Mouse (Mus musculus): Measurements from ENCODE around the gene Tex2. TPM values are rescaled to one million over a fixed set of nuclear protein-coding genes. Genes with fewer than 3 reads are reported as not detected.

Gene Tex2
- polyA plus RNA-seq, 1 experiment from 2014 or later = 8.9 TPM

DNA sequence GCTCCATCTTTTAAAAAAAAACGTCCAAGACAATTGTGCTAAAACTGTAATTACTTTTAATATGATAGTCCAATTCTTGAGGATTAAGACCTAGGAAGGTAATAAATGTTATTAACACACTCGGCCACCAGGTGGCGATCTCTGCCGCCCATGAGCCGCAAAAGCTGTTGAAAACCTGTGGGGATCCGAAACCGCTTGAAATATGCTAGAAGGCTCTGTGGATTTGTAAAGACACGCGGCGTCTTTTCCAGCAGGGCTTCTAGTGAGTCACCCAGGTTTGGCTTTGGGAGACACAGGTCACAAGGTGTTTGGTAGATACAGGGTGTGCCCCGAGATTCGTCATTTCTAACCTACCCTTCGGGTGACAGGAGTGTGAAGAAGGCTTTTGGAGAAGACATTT, 35.1 kb upstream of the Tex2 start:
- peak; percentile 89 for DNase-seq (ENCODE audit: low spot score)
- peak; percentile 59 for ATAC-seq
- TF ChIP-seq CTCF (IDR thresholded peaks at IDR 0.05) (peak; percentile 91), EP300 (IDR thresholded peaks at IDR 0.05) (no peak; the same call in 1 of the 2 replicates)
- Histone ChIP-seq H3K4me2 (replicated peaks; ENCODE audit: low read depth, low read length) (no peak overlapping the region), H3K9ac (replicated peaks; ENCODE audit: low read depth) (no peak overlapping the region), H3K27me3 (replicated peaks; ENCODE audit: insufficient read depth, low read length) (no peaks in the 10 kb centered on the region), H3K36me3 (ENCODE audit: insufficient read depth, low read length) (no peaks in the 10 kb centered on the region), H3K4me3 (ENCODE audit: low read depth, low read length) (no peak overlapping the region), H3K27ac (ENCODE audit: low read length) (no peak overlapping the region), H3K9me3 (ENCODE audit: low read length) (no peaks in the 10 kb centered on the region), H3K4me1 (ENCODE audit: insufficient read depth, low read depth, low read length) (no peaks in the 10 kb centered on the region)
- WGBS = 19% methylated on average over 13 of the region's 13 CpGs

DNA sequence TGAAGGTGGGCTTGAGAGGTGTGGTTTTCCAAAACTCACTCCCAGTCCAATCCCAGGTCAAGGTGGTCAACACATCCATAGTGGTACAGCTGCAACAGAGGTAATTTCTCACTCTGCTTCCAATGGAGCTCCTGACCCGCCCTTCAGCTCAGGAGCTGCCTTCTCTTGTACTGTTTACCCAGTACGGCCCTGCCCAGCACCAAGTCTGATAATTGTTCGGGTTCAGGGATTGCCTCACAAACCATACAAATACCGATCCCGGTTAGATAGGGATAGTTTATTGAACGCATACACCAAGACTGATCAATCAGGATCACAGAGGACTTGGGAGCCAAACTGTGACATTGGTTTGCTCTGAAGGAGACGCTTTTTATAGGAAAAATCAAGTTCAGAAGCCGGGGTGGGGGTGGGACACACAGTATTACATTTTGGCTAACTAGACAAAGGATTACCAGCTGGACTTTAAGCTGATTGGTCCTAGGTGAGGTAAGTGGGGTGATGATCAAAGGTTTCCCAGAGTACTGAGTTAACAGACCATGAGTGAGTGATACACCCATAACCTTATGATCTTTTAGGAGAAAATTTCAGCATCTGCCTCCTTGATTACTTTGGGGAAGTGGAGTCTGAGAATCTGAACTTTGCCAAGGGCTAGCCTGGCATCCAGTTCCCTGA, 29.9 kb upstream of the Tex2 start:
- DNase-seq (ENCODE audit: low spot score) (no peak), ATAC-seq (no peak)
- 71% methylated on average over 8 of the region's 8 CpGs for WGBS
- Histone ChIP-seq H3K27me3 (replicated peaks; ENCODE audit: insufficient read depth, low read length) (no peaks in the 10 kb centered on the region), H3K4me3 (ENCODE audit: low read depth, low read length) (no peak overlapping the region), H3K27ac (ENCODE audit: low read length) (no peak overlapping the region), H3K4me2 (replicated peaks; ENCODE audit: low read depth, low read length) (no peak overlapping the region), H3K9ac (replicated peaks; ENCODE audit: low read depth) (no peak overlapping the region), H3K36me3 (ENCODE audit: insufficient read depth, low read length) (no peaks in the 10 kb centered on the region), H3K9me3 (ENCODE audit: low read length) (no peaks in the 10 kb centered on the region), H3K4me1 (ENCODE audit: insufficient read depth, low read depth, low read length) (peaks cover 3% of the 10 kb centered on the region; the same call in 1 of the 2 replicates)
- no peak for TF ChIP-seq EP300 (IDR thresholded peaks at IDR 0.05)
- TF ChIP-seq CTCF (IDR thresholded peaks at IDR 0.05) = no peak

DNA sequence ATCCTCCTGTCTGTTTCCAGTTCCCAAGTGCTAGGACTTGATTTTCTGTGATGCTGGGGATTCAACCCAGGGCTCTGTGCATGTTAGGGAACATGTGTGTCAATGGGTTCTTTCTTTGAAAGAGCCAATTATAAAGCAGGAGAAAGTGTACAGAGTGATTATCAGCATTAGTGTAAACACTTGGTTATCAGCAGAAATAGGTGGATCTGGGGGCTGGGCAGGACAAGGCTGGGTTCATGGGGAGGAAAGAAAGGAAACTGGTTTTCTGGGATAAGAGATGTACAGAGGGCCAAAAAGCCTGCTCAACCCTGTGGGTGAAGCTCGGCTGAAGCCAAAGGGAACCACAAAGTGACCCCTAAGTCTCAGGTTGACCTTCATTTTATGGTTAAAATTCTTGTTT, 28.4 kb upstream of the Tex2 start:
- no peak overlapping the region for H3K4me3 ChIP-seq (ENCODE audit: low read depth, low read length)
- no peak overlapping the region for H3K9ac ChIP-seq (replicated peaks; ENCODE audit: low read depth)
- H3K36me3 ChIP-seq (ENCODE audit: insufficient read depth, low read length) = no peaks in the 10 kb centered on the region
- H3K4me2 ChIP-seq (replicated peaks; ENCODE audit: low read depth, low read length) = no peak overlapping the region
- no peak for ATAC-seq
- DNase-seq (ENCODE audit: low spot score) = no peak
- H3K27me3 ChIP-seq (replicated peaks; ENCODE audit: insufficient read depth, low read length) = no peaks in the 10 kb centered on the region
- H3K4me1 ChIP-seq (ENCODE audit: insufficient read depth, low read depth, low read length) = peaks cover 9% of the 10 kb centered on the region
- no peaks in the 10 kb centered on the region for H3K9me3 ChIP-seq (ENCODE audit: low read length)
- 55% methylated on average over 1 of the region's 1 CpGs for WGBS
- TF ChIP-seq CTCF (IDR thresholded peaks at IDR 0.05) (no peak), EP300 (IDR thresholded peaks at IDR 0.05) (no peak)
- H3K27ac ChIP-seq (ENCODE audit: low read length) = no peak overlapping the region

DNA sequence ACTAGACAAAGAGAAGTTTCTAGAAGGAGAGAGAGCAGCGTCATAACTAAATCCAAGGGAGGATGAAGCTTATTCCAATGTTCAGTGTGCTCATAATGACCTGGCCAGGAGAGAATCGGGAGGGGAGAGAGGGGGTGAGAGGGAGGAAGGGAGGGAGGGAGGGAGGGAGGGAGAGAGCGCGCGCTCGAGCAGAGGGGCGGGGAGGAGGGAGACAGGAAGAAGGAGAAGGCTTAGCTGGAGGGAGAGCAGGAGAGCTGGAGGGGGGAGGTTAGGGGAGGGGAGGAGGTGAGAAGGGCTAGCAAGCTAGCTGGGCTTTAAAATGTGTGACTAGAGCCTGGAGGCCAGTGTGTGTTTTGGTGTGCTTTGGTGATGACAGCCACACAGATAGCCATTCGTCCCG, 26.8 kb upstream of the Tex2 start:
- peak; percentile 26; the same call in 1 of the 2 replicates for ATAC-seq
- Histone ChIP-seq H3K27me3 (replicated peaks; ENCODE audit: insufficient read depth, low read length) (no peaks in the 10 kb centered on the region), H3K4me1 (ENCODE audit: insufficient read depth, low read depth, low read length) (peaks cover 9% of the 10 kb centered on the region), H3K27ac (ENCODE audit: low read length) (no peak overlapping the region), H3K9ac (replicated peaks; ENCODE audit: low read depth) (no peak overlapping the region), H3K36me3 (ENCODE audit: insufficient read depth, low read length) (no peaks in the 10 kb centered on the region), H3K4me3 (ENCODE audit: low read depth, low read length) (no peak overlapping the region), H3K9me3 (ENCODE audit: low read length) (no peaks in the 10 kb centered on the region), H3K4me2 (replicated peaks; ENCODE audit: low read depth, low read length) (no peak overlapping the region)
- WGBS = 12% methylated on average over 9 of the region's 9 CpGs
- no peak for TF ChIP-seq EP300 (IDR thresholded peaks at IDR 0.05)
- DNase-seq (ENCODE audit: low spot score) = peak; percentile 38

DNA sequence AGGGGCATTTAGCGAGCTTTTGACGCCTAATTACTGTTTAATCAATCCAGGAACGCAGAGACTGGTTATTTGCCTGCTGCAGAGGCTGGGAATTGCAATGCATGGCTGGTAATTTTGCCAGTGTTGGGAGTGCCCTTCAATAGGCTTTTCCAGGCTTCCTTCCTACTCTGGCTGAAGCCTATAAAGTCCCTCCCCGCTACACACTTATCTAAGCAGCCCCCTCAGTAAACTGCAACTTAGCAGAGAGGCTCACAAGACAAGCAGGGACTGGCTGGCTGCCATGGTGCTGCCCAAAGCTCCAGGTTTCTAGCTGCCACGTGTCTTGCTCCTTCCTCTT, 26.1 kb upstream of the Tex2 start:
- TF ChIP-seq CTCF (IDR thresholded peaks at IDR 0.05) (no peak), EP300 (IDR thresholded peaks at IDR 0.05) (no peak)
- H3K9ac ChIP-seq (replicated peaks; ENCODE audit: low read depth) = no peak overlapping the region
- H3K9me3 ChIP-seq (ENCODE audit: low read length) = no peaks in the 10 kb centered on the region
- no peak overlapping the region for H3K27ac ChIP-seq (ENCODE audit: low read length)
- peaks cover 9% of the 10 kb centered on the region for H3K4me1 ChIP-seq (ENCODE audit: insufficient read depth, low read depth, low read length)
- ATAC-seq (no peak), DNase-seq (ENCODE audit: low spot score) (no peak)
- WGBS = 12% methylated on average over 5 of the region's 5 CpGs
- H3K4me3 ChIP-seq (ENCODE audit: low read depth, low read length) = no peak overlapping the region
- no peak overlapping the region for H3K4me2 ChIP-seq (replicated peaks; ENCODE audit: low read depth, low read length)
- H3K36me3 ChIP-seq (ENCODE audit: insufficient read depth, low read length) = no peaks in the 10 kb centered on the region
- no peaks in the 10 kb centered on the region for H3K27me3 ChIP-seq (replicated peaks; ENCODE audit: insufficient read depth, low read length)

DNA sequence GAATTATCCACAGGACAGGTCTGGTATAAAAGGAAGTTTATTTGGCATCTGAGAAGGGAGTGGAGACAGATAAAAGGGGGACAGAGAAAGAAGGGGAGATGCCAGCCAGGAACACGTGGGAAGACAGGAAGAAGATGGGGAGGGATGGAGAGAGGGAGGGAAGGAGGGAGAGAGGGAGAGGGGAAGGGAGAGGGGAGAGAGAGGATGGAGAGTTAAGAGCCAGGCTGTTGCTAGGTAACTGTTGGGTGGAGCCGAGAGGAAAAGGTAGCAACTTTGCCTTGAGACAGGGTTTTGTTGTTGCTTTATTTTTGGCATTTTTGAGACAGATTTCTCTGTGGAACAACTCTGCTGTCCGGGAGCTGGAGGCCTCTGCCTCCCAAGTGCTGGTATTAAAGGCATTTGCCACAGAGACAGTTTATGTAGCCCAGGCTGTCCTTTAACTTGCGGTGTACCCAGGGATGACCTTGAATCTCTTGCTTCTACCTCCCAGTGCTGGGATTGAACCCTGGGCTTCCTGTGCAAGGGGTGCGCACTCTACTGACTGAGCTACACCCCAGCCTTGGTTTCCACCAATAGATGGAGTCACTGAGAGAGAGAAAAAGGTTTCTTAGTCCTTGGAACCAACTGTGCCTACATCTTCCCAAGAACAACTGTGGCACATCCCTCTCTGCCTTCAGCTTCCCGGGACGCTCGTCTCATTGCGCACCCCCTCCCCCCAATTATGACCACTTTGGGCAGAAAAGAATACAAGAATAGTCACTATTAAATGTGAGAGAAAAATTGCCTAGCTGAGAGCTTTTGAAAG, 25.5 kb upstream of the Tex2 start:
- Histone ChIP-seq H3K27me3 (replicated peaks; ENCODE audit: insufficient read depth, low read length) (no peaks in the 10 kb centered on the region), H3K36me3 (ENCODE audit: insufficient read depth, low read length) (no peaks in the 10 kb centered on the region), H3K4me1 (ENCODE audit: insufficient read depth, low read depth, low read length) (peaks cover 9% of the 10 kb centered on the region), H3K9me3 (ENCODE audit: low read length) (no peaks in the 10 kb centered on the region), H3K4me3 (ENCODE audit: low read depth, low read length) (no peak overlapping the region), H3K9ac (replicated peaks; ENCODE audit: low read depth) (no peak overlapping the region), H3K4me2 (replicated peaks; ENCODE audit: low read depth, low read length) (no peak overlapping the region), H3K27ac (ENCODE audit: low read length) (no peak overlapping the region)
- ATAC-seq (no peak), DNase-seq (ENCODE audit: low spot score) (no peak)
- no peak for TF ChIP-seq CTCF (IDR thresholded peaks at IDR 0.05)
- TF ChIP-seq EP300 (IDR thresholded peaks at IDR 0.05) = no peak
- WGBS = 34% methylated on average over 9 of the region's 9 CpGs

All from lung, postnatal 0 days (tissue).